Mouse (Mus musculus): ENCODE data around the gene Nap1l5. TPM values are rescaled to one million over a fixed set of nuclear protein-coding genes. Genes with fewer than 3 reads are reported as not detected.

Gene Nap1l5
- not detected in 2 replicates for total RNA-seq (2017)

GRCm38 (mm10) chr6:58906852-58907261 lies at the start of gene Nap1l5:
Gene Nap1l5, minus strand, starts transcription at chr6:58907076.
- no peak for ATAC-seq (ENCODE audit: extremely low read depth, insufficient number of reproducible peaks, low FRiP score, poor library complexity, severe bottlenecking)

DNA sequence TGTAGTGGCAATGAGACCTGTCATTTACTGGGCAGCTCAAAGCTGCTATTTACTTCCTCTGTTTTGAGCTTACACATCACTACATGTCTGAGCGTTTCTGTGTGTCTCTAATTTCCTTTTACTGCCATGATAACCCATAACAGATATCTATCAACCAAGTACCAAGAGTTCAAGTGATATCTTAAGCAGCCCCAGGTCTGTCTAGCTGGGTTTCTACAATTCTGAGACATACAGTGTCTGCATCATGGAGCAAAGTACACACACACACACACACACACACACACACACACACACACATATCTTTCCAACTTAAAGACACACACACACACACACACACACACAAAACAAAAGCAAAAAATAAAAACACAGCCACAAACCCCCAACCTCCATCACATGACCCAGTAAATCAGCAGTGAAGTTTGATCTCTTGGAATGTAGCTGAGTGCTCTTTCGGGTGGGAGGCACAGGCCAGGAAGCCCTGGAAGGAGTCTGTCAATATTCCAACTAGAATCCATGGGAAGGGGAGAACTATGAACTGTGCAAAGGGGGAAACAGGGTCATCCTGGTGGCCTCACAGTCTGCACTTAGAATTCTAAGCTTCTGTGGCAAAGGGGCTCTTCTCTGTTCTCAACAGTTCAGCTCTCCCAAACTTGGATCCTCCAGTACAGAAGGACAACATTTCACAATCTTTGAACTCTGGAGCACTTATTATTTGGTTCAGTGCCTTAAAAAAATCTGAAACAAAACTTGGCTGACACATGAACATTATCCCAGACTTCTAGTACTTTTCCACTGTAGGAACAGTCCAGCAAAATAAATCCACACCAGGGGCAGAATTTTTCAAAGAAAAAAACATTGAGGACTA lies 44.5 kb upstream of the Nap1l5 start:
- no peak for ATAC-seq (ENCODE audit: extremely low read depth, insufficient number of reproducible peaks, low FRiP score, poor library complexity, severe bottlenecking)

DNA sequence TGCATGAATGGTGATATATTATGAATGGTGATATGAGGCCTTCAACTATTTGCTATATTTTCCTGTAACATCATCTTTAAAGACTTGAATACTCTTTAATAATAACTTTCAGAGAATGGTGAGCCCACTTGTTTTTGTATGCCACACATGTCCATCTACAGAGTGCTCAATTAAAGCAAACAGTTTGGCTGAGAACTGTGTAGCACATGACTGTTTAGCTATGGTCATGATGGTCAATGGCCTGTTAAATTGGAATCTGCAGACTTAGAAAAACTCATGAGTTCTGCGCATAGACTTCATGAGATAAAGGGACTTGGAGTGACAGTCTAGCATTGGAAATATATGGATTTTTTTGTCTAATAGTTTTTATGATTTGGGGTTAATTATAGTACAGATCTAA lies 43.5 kb upstream of the Nap1l5 start:
- no peak for ATAC-seq (ENCODE audit: extremely low read depth, insufficient number of reproducible peaks, low FRiP score, poor library complexity, severe bottlenecking)

GRCm38 (mm10) chr6:58946840-58947239 lies 40.0 kb upstream of the Nap1l5 start:
- ATAC-seq (ENCODE audit: extremely low read depth, insufficient number of reproducible peaks, low FRiP score, poor library complexity, severe bottlenecking): no peak

- no peak for ATAC-seq (ENCODE audit: extremely low read depth, insufficient number of reproducible peaks, low FRiP score, poor library complexity, severe bottlenecking)
Observed at GRCm38 (mm10) chr6:58946246-58946645, 39.4 kb upstream of the Nap1l5 start.

DNA sequence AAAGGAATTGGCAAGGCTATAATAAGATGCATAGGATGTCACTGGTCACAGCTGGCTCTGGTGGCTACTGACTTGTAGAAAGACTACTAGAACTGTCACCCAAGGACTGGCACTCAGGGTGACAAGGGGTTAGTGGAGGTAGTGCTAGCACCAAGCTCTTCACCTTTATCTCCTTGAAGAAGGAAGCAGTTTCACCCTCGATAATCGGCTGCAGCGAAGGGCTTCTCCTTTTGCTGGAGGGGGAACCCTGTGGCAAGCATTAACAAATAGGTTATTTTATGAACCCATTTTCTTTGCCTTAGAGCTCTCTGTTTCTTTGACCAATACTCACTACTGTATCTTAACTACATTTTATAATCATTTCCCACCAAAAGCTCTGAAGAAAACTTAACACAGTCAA lies 37.1 kb upstream of the Nap1l5 start:
- no peak for ATAC-seq (ENCODE audit: extremely low read depth, insufficient number of reproducible peaks, low FRiP score, poor library complexity, severe bottlenecking)

DNA sequence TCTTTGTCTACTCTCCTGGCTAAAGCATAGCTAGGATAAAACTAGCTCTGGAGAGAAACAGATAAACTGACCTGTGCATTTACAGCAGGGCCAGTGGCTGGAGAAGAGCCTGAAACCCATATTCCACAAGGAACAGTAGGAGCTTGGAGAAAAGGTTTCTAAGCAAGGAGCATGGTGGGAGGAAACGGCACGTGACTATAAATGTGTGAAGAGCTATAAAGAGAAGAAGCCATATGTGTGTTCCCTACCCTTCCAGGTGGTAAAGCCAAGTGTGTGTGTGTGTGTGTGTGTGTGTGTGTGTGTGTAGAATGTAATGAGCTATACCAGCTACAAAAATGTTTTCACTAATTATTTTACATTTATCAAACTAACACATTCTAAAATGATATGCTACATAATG lies 35.4 kb upstream of the Nap1l5 start:
- ATAC-seq (ENCODE audit: extremely low read depth, insufficient number of reproducible peaks, low FRiP score, poor library complexity, severe bottlenecking): no peak

- no peak for ATAC-seq (ENCODE audit: extremely low read depth, insufficient number of reproducible peaks, low FRiP score, poor library complexity, severe bottlenecking)
Observed at GRCm38 (mm10) chr6:58937726-58938125, 30.9 kb upstream of the Nap1l5 start.

- ATAC-seq (ENCODE audit: extremely low read depth, insufficient number of reproducible peaks, low FRiP score, poor library complexity, severe bottlenecking): no peak
Observed at GRCm38 (mm10) chr6:58934144-58934543, 27.3 kb upstream of the Nap1l5 start.

DNA sequence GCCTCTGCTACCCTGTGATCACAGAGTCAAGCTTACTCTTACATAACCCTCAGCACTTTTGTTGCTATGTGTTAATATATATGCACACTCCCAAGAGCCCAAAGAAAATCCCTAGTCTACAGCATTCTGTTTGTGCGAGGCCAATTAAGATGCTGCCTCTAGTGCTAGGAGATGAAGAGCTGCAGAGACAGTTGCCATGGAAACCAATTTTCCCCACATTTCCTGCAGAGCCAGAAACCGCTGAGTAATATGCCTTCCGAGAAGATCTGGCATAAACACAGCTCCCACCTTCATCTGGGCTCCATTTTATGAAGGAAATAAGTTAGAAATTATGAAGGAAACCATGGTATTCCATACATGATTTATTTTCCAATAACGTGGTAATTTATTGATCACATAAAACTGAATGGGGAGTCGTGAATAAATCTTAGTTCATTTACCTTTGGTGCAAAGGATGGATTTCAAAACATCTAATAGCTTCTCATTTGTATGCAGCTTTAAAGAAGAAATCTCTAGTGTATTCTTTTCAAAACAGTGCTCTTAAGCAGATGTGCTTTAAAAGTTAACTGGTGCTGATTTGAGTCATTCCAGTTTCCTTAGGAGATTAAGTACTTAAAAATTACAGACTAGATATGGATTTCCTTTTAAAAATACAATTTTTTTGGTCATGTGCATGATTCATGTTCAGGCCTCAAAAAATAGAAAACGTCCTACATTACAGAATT lies 26.5 kb upstream of the Nap1l5 start:
- no peak for ATAC-seq (ENCODE audit: extremely low read depth, insufficient number of reproducible peaks, low FRiP score, poor library complexity, severe bottlenecking)

- ATAC-seq (ENCODE audit: extremely low read depth, insufficient number of reproducible peaks, low FRiP score, poor library complexity, severe bottlenecking): no peak
Observed at GRCm38 (mm10) chr6:58932515-58933188, 25.8 kb upstream of the Nap1l5 start.

GRCm38 (mm10) chr6:58931149-58931548 lies 24.3 kb upstream of the Nap1l5 start:
- no peak for ATAC-seq (ENCODE audit: extremely low read depth, insufficient number of reproducible peaks, low FRiP score, poor library complexity, severe bottlenecking)

- no peak for ATAC-seq (ENCODE audit: extremely low read depth, insufficient number of reproducible peaks, low FRiP score, poor library complexity, severe bottlenecking)
Observed at GRCm38 (mm10) chr6:58929911-58930431, 23.1 kb upstream of the Nap1l5 start.

DNA sequence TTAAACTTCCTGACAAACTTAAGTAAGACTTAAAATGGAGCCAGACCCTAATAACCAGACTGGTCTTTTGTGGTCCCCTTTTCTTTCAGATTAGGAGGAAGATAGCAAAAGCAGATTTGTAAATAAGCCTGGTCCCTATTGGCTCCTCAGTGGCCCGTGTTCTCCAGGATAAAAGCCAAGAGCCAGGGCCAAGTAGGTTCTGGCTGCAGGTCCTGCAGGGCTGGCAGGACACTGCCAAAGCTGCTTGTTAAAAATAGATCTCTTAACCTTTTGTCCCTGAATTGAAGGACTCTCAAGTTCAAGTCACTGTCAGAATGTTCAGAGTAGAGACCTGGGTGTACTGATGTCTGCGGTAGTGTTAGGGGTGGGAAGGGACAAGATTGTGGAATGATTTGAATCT lies 21.0 kb upstream of the Nap1l5 start:
- ATAC-seq (ENCODE audit: extremely low read depth, insufficient number of reproducible peaks, low FRiP score, poor library complexity, severe bottlenecking): no peak

- ATAC-seq (ENCODE audit: extremely low read depth, insufficient number of reproducible peaks, low FRiP score, poor library complexity, severe bottlenecking): no peak
Observed at GRCm38 (mm10) chr6:58922511-58922910, 15.6 kb upstream of the Nap1l5 start.

GRCm38 (mm10) chr6:58921623-58922022 lies 14.7 kb upstream of the Nap1l5 start:
- ATAC-seq (ENCODE audit: extremely low read depth, insufficient number of reproducible peaks, low FRiP score, poor library complexity, severe bottlenecking): no peak

DNA sequence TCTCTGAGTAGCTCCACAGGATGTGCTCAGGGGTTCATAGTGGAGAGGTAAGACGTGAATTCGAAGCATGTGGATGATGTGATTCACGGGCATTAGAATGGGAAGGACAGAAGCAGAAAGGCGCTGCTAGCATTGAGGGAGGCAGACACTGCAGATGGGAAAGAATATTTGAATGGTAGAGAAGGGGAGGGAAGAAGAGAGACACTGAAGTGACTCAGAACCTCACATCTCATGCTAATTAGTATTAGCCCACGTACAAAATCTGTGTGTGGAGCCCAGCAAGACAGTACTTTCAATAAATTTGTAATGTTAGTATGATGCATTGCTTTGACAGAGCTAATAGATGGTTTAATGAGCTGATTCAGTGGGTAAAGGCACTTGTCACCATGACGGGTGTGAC lies 13.9 kb upstream of the Nap1l5 start:
- ATAC-seq (ENCODE audit: extremely low read depth, insufficient number of reproducible peaks, low FRiP score, poor library complexity, severe bottlenecking): no peak

DNA sequence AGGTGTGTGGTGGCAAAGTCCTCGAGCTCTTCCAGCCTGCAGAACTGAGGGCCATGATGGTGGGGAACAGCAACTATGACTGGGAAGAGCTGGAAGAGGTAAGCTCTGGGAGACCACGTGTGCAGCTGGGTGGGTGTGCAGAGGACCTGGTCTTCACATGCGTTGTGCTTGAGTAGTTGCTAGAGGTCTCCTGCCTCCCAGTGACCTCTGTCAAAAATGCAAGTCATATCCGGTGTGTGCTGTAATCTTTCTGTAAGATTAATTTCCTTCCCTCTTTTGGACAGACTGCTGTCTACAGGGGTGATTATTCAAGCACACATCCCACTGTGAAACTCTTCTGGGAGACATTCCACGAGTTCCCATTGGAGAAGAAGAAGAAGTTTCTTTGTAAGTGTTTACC lies 9.6 kb upstream of the Nap1l5 start:
- peak; percentile 53; the same call in 1 of the 2 replicates for ATAC-seq (ENCODE audit: extremely low read depth, insufficient number of reproducible peaks, low FRiP score, poor library complexity, severe bottlenecking)

GRCm38 (mm10) chr6:58913971-58914370 lies 7.1 kb upstream of the Nap1l5 start:
- ATAC-seq (ENCODE audit: extremely low read depth, insufficient number of reproducible peaks, low FRiP score, poor library complexity, severe bottlenecking): no peak
